Mouse (Mus musculus) midbrain, embryonic 16.5 days (tissue): ENCODE results near the gene Grap. TPM values are rescaled to one million over a fixed set of nuclear protein-coding genes. Genes with fewer than 3 reads are reported as not detected.
"Not testable (repeated sequence)": the region's sequence is repeated elsewhere in the genome, so short reads cannot be mapped to it uniquely, and the experiment has no call there.

Experiments used
- ATAC-seq: fragments of 200-750 bp; cut with Nextera tagmentation; 2 replicates; pipeline ENCODE4 v1.8.0; 2017; ENCODE audit warnings: moderate TSS enrichment
- H3K27ac ChIP-seq: fragments of 300-500 bp; sonication (generic); 2 replicates; pipeline ENCODE4 v1.5.1; 2014; ENCODE audit warnings: mild to moderate bottlenecking, low read length, mixed read lengths
- H3K27me3 ChIP-seq: fragments of 300-500 bp; sonication (generic); 2 replicates; pipeline ENCODE4 v1.6.1; 2014; ENCODE audit warnings: low read depth, low read length, mixed read lengths; ENCODE audit not compliant: control insufficient read depth, insufficient read depth
- H3K36me3 ChIP-seq: fragments of 300-500 bp; sonication (generic); 2 replicates; pipeline ENCODE4 v1.6.1; 2014; ENCODE audit warnings: mild to moderate bottlenecking, low read length, moderate library complexity, mixed read lengths; ENCODE audit not compliant: control insufficient read depth, insufficient read depth
- H3K4me1 ChIP-seq: fragments of 300-500 bp; sonication (generic); 2 replicates; pipeline ENCODE4 v1.6.1; 2014; ENCODE audit warnings: mild to moderate bottlenecking, low read length, mixed read lengths; ENCODE audit not compliant: control insufficient read depth, insufficient read depth
- H3K4me2 ChIP-seq: fragments of 300-500 bp; sonication (generic); 2 replicates; pipeline ENCODE4 v1.6.1; 2014; ENCODE audit warnings: mild to moderate bottlenecking, low read length, mixed read lengths
- H3K4me3 ChIP-seq: fragments of 300-500 bp; sonication (generic); 2 replicates; pipeline ENCODE4 v1.5.1; 2014; ENCODE audit warnings: low read depth, mild to moderate bottlenecking, low read length, moderate library complexity, mixed read lengths
- H3K9ac ChIP-seq: fragments of 300-500 bp; sonication (generic); 2 replicates; pipeline ENCODE4 v1.6.1; 2014; ENCODE audit warnings: low read depth, low read length, mixed read lengths
- H3K9me3 ChIP-seq: fragments of 300-500 bp; sonication (generic); replicated peaks from 2 replicates; pipeline ENCODE4 v1.6.1; 2014; ENCODE audit warnings: mild to moderate bottlenecking, low read length, mixed read lengths; ENCODE audit not compliant: control insufficient read depth, poor library complexity, severe bottlenecking
- WGBS: fragments of 180-500 bp; shearing (Covaris S2); extraction: QIAGEN DNeasy Blood & Tissue Kit; methylation state at CpG from one replicate; pipeline ENCODE4 v1.1.7; 2014; 5-methylcytosine and 5-hydroxymethylcytosine counted together
- polyA plus RNA-seq: library from polyadenylated mRNA; unstranded; fragments of >200 nt; fragmentation: Nextera tagmentation; extraction: Ambion mirVana; gene quantifications from 2 replicates; pipeline ENCODE4 v1.2.1, GENCODE M21; 2015

Gene Grap
- polyA plus RNA-seq, 1 experiment from 2014 or later = 10.7 TPM

GRCm38 (mm10) chr11:61636309-61636708, 16.8 kb upstream of the Grap start:
- H3K4me1 ChIP-seq, H3K9ac ChIP-seq, H3K27ac ChIP-seq, H3K27me3 ChIP-seq, ATAC-seq, H3K4me3 ChIP-seq, H3K9me3 ChIP-seq, H3K36me3 ChIP-seq, H3K4me2 ChIP-seq: not testable (repeated sequence)
- 97% methylated on average over 3 of the region's 4 CpGs for WGBS

- Histone ChIP-seq H3K4me1 (no peaks in the 10 kb centered on the region), H3K9ac (no peak overlapping the region), H3K27ac (no peak overlapping the region), H3K4me2 (no peak overlapping the region), H3K27me3 (no peaks in the 10 kb centered on the region), H3K9me3 (no peaks in the 10 kb centered on the region), H3K4me3 (no peak overlapping the region), H3K36me3 (no peaks in the 10 kb centered on the region)
- ATAC-seq = no peak
- WGBS = 41% methylated on average over 1 of the region's 1 CpGs
Measured at GRCm38 (mm10) chr11:61637413-61637812, 15.7 kb upstream of the Grap start.

- H3K27me3 ChIP-seq = no peaks in the 10 kb centered on the region
- no peak overlapping the region for H3K27ac ChIP-seq
- H3K4me1 ChIP-seq = no peaks in the 10 kb centered on the region
- H3K9me3 ChIP-seq = no peaks in the 10 kb centered on the region
- H3K36me3 ChIP-seq = no peaks in the 10 kb centered on the region
- no peak overlapping the region for H3K4me2 ChIP-seq
- no peak for ATAC-seq
- WGBS = 87% methylated on average over 3 of the region's 3 CpGs
- no peak overlapping the region for H3K4me3 ChIP-seq
- no peak overlapping the region for H3K9ac ChIP-seq
Measured at GRCm38 (mm10) chr11:61637856-61638255, 15.2 kb upstream of the Grap start.

GRCm38 (mm10) chr11:61638764-61639536, 14.1 kb upstream of the Grap start:
- no peaks in the 10 kb centered on the region for H3K27me3 ChIP-seq
- 83% methylated on average over 12 of the region's 12 CpGs for WGBS

GRCm38 (mm10) chr11:61639601-61640177, 13.4 kb upstream of the Grap start:
- Histone ChIP-seq H3K27ac (no peak overlapping the region), H3K27me3 (no peaks in the 10 kb centered on the region), H3K36me3 (no peaks in the 10 kb centered on the region), H3K4me1 (no peaks in the 10 kb centered on the region), H3K4me3 (no peak overlapping the region), H3K9me3 (no peaks in the 10 kb centered on the region), H3K9ac (no peak overlapping the region), H3K4me2 (no peak overlapping the region)
- WGBS = 91% methylated on average over 6 of the region's 6 CpGs
- ATAC-seq = no peak

More at GRCm38 (mm10) chr11:61638764-61639536, 14.1 kb upstream of the Grap start:
- Histone ChIP-seq H3K27ac (no peak overlapping the region), H3K36me3 (no peaks in the 10 kb centered on the region), H3K9me3 (no peaks in the 10 kb centered on the region), H3K4me2 (no peak overlapping the region), H3K4me3 (no peak overlapping the region), H3K9ac (no peak overlapping the region), H3K4me1 (no peaks in the 10 kb centered on the region)
- ATAC-seq = no peak

GRCm38 (mm10) chr11:61640585-61640984, 12.5 kb upstream of the Grap start:
- H3K4me2 ChIP-seq, H3K27ac ChIP-seq, H3K4me3 ChIP-seq, H3K36me3 ChIP-seq, H3K9ac ChIP-seq, H3K9me3 ChIP-seq, ATAC-seq, H3K4me1 ChIP-seq, H3K27me3 ChIP-seq: not testable (repeated sequence)
- WGBS = 75% methylated on average over 9 of the region's 9 CpGs

GRCm38 (mm10) chr11:61642106-61642505, 11.0 kb upstream of the Grap start:
- H3K36me3 ChIP-seq = no peaks in the 10 kb centered on the region
- H3K27ac ChIP-seq = no peak overlapping the region
- no peak overlapping the region for H3K4me2 ChIP-seq
- WGBS = 86% methylated on average over 7 of the region's 7 CpGs
- ATAC-seq = no peak
- no peaks in the 10 kb centered on the region for H3K27me3 ChIP-seq
- H3K4me1 ChIP-seq = no peaks in the 10 kb centered on the region
- H3K9ac ChIP-seq = no peak overlapping the region
- H3K4me3 ChIP-seq = no peak overlapping the region
- H3K9me3 ChIP-seq = no peaks in the 10 kb centered on the region

- Histone ChIP-seq H3K27me3 (no peaks in the 10 kb centered on the region), H3K4me3 (no peak overlapping the region), H3K4me1 (no peaks in the 10 kb centered on the region), H3K4me2 (no peak overlapping the region), H3K9me3 (no peaks in the 10 kb centered on the region), H3K27ac (no peak overlapping the region), H3K9ac (no peak overlapping the region), H3K36me3 (no peaks in the 10 kb centered on the region)
- ATAC-seq = no peak
- 80% methylated on average over 5 of the region's 5 CpGs for WGBS
Measured at GRCm38 (mm10) chr11:61643184-61643961, 9.7 kb upstream of the Grap start.
